Comparison of ENCODE assay signal across 8 mouse cellular contexts in genomic region chr1:156241035-156241434, GRCm38 (mm10). TPM values are rescaled to one million over a fixed set of nuclear protein-coding genes. Genes with fewer than 3 reads are reported as not detected.
DNase-seq lines count a peak whose midpoint lies in the region; ATAC-seq and TF ChIP-seq lines count a peak whose summit lies in the region.
"Had no signal": no experiment of that assay in that cellular context is flagged by ENCODE, and none has a peak within 500 bp of the region (broad histone marks: within the 10 kb centered on the region; RNA-seq: fewer than 3 reads in every experiment).

No protein-coding gene starts in this region.

- H3K79me2 ChIP-seq in CH12.LX (replicated peaks; ENCODE audit: control insufficient read depth, extremely low read depth, insufficient read depth, poor library complexity, severe bottlenecking), result no peaks in the 10 kb centered on the region

- peak; percentile 63 for TF ChIP-seq RAD21 in CH12.LX (IDR thresholded peaks at IDR 0.05; ENCODE audit: low read depth, low read length)

- TF ChIP-seq CTCF in CH12.LX (conservative IDR thresholded peaks at IDR 0.05 in 1 of 2, IDR thresholded peaks at IDR 0.05 in 1 of 2; ENCODE audit: low read depth in 2 of 2, low read length in 2 of 2), result peak; percentile 55 to 70; a peak in 3 of 4 replicates
- TF ChIP-seq CTCF in Patski (IDR thresholded peaks at IDR 0.05), result peak; percentile 74

- POLR2A ChIA-PET in Patski (lab: Charles Lee), result interaction anchor here (1.1 kb wide), 1 partner anchor 152 kb away, joined by 3 read pairs; no protein-coding TSS in a partner anchor

- dilution Hi-C loops in CH12.LX (cut with MboI; ENCODE audit: extremely low pct_ligation_motif_present, extremely low pct_unique_long_range_greater_than_20kb, low sequenced_read_pairs), result no loop called here

- TF ChIP-seq POLR2A in CH12.LX (IDR thresholded peaks at IDR 0.05; ENCODE audit: low read depth, low read length), result no peak

- H3K4me3 ChIP-seq in kidney, embryonic 14.5 days (ENCODE audit: low read length), result no peak overlapping the region
- H3K4me3 ChIP-seq in CH12.LX (replicated peaks in 1 of 3; ENCODE audit: low read depth in 2 of 3, low read length in 2 of 3, poor library complexity in 1 of 3), result no peak overlapping the region
- H3K4me3 ChIP-seq: limb, embryonic 15.5 days had no signal

- no peak overlapping the region for H3K4me2 ChIP-seq in kidney, embryonic 14.5 days (replicated peaks; ENCODE audit: low read depth, low read length)
- no peak overlapping the region for H3K4me2 ChIP-seq in CH12.LX (ENCODE audit: insufficient read depth, low read depth, poor library complexity, severe bottlenecking)
- H3K4me2 ChIP-seq: limb, embryonic 15.5 days had no signal

- H3K4me1 ChIP-seq in kidney, embryonic 14.5 days (ENCODE audit: control insufficient read depth, insufficient read depth, low read length), result no peaks in the 10 kb centered on the region
- H3K4me1 ChIP-seq in CH12.LX (ENCODE audit: control insufficient read depth in 1 of 2, insufficient read depth in 2 of 2), result no peaks in the 10 kb centered on the region
- H3K4me1 ChIP-seq: limb, embryonic 15.5 days had no signal

- no peak overlapping the region for H3K27ac ChIP-seq in kidney, embryonic 14.5 days (ENCODE audit: low read depth, low read length)
- H3K27ac ChIP-seq in CH12.LX (ENCODE audit: insufficient read depth, low read depth), result no peak overlapping the region
- H3K27ac ChIP-seq: limb, embryonic 15.5 days had no signal

- no peaks in the 10 kb centered on the region for H3K9me3 ChIP-seq in kidney, embryonic 14.5 days (ENCODE audit: control insufficient read depth, low read length)
- no peaks in the 10 kb centered on the region for H3K9me3 ChIP-seq in CH12.LX (replicated peaks; ENCODE audit: low read length)
- H3K9me3 ChIP-seq: limb, embryonic 15.5 days had no signal

- H3K36me3 ChIP-seq in kidney, embryonic 14.5 days (ENCODE audit: control insufficient read depth, insufficient read depth, low read length), result no peaks in the 10 kb centered on the region
- no peaks in the 10 kb centered on the region for H3K36me3 ChIP-seq in CH12.LX (replicated peaks in 1 of 2; ENCODE audit: control insufficient read depth in 1 of 2, insufficient read depth in 1 of 2, low read length in 1 of 2)
- H3K36me3 ChIP-seq: limb, embryonic 15.5 days had no signal

- 0 out of 2 replicates have a peak, but pooled peaks cover 3% of the 10 kb centered on the region for H3K27me3 ChIP-seq in kidney, embryonic 14.5 days (ENCODE audit: control insufficient read depth, insufficient read depth, low read length)
- H3K27me3 ChIP-seq in CH12.LX (replicated peaks), result no peaks in the 10 kb centered on the region
- no peaks in the 10 kb centered on the region for H3K27me3 ChIP-seq in Patski

- CTCF ChIA-PET in Patski (lab: Charles Lee), result interaction anchor here (1.0 to 1.7 kb wide), 7 partner anchors 12 to 178 kb away, joined by 3 to 17 read pairs (median 5); no protein-coding TSS in a partner anchor

- WGBS in kidney, embryonic 14.5 days, result 43% methylated on average over 2 of the region's 2 CpGs

- ATAC-seq in kidney, embryonic 14.5 days (ENCODE audit: low FRiP score, low TSS enrichment), result no peak
- ATAC-seq in Patski, result peak; percentile 51
- peak; percentile 44 to 73 for ATAC-seq in hematopoietic stem cell, adult 5-6 weeks (replicated peaks in 1 of 2; ENCODE audit: insufficient read depth in 1 of 2, low FRiP score in 2 of 2, low TSS enrichment in 1 of 2, low read depth in 1 of 2, poor library complexity in 2 of 2, severe bottlenecking in 2 of 2)
- peak; percentile 86 for ATAC-seq in megakaryocyte-erythroid progenitor cell, adult 5-6 weeks (replicated peaks; ENCODE audit: low FRiP score, low TSS enrichment, poor library complexity, severe bottlenecking)
- ATAC-seq in activated CD4-positive, CD25-positive, alpha-beta regulatory T cell, adult 4 months, result no peak

- TF ChIP-seq EP300 in CH12.LX (IDR thresholded peaks at IDR 0.05; ENCODE audit: low read length), result no peak

- in situ Hi-C loops in CH12.LX (cut with MboI; ENCODE audit: low pct_ligation_motif_present, low pct_unique_long_range_greater_than_20kb, low sequenced_read_pairs), result no loop called here
- in situ Hi-C loops in Patski (cut with MboI; ENCODE audit: low pct_unique_long_range_greater_than_20kb), result no loop called here

- DNase-seq in kidney, adult 9 months, result peak; percentile 33
- DNase-seq in CH12.LX (ENCODE audit: extremely low read depth), result peak; percentile 57
- no peak for DNase-seq in Patski (ENCODE audit: low read depth, low spot score)

- no peak overlapping the region for H3K9ac ChIP-seq in kidney, embryonic 14.5 days (ENCODE audit: low read depth, low read length)
- H3K9ac ChIP-seq in CH12.LX (ENCODE audit: insufficient read depth, low read depth), result no peak overlapping the region
- H3K9ac ChIP-seq: limb, embryonic 15.5 days had no signal

TF ChIP-seq in CH12.LX, 34 proteins besides CTCF, POLR2A, EP300 and RAD21:
- TF ChIP-seq RCOR1 (conservative IDR thresholded peaks at IDR 0.05; ENCODE audit: low read depth, low read length) (no peak), MAZ (IDR thresholded peaks at IDR 0.05; ENCODE audit: low read depth, low read length) (no peak), ZNF384 (IDR thresholded peaks at IDR 0.05; ENCODE audit: low read depth, low read length) (no peak), IRF4 (IDR thresholded peaks at IDR 0.05; ENCODE audit: low read depth, low read length) (no peak), ETS1 (conservative IDR thresholded peaks at IDR 0.05; ENCODE audit: low read depth, low read length) (no peak), KAT2A (IDR thresholded peaks at IDR 0.05; ENCODE audit: insufficient replicate concordance, low read length) (no peak), NRF1 (IDR thresholded peaks at IDR 0.05; ENCODE audit: low read depth, low read length) (no peak), SMC3 (IDR thresholded peaks at IDR 0.05; ENCODE audit: low read depth, low read length) (peak; percentile 42), MAFK (IDR thresholded peaks at IDR 0.05; ENCODE audit: insufficient replicate concordance, low read length) (no peak)

RNA-seq across cellular contexts. Expression of gene Fam163a, which starts 36.2 kb away (rescaled TPM):
- polyA plus RNA-seq in kidney, embryonic 14.5 days (2014; fragmentation: Nextera tagmentation; extraction: Ambion mirVana), result 0.13 and 0.23 TPM in 2 replicates
- total RNA-seq in CH12.LX (2012; rRNA removed) (not detected in 2 replicates), CH12.LX (2014; rRNA removed) (not detected in 2 replicates)
- polyA plus RNA-seq in CH12.LX (2012; ENCODE audit: insufficient read length, low read depth) (not detected in 2 replicates), Patski (2021) (not detected)
- total RNA-seq in hematopoietic stem cell, adult 5-6 weeks (2017), result not detected in 2 replicates
- total RNA-seq in megakaryocyte-erythroid progenitor cell, adult 5-6 weeks (2014; fragmentation: Nextera tagmentation), result not detected in 2 replicates
- 0.30 TPM in 1 of 2 replicates, not detected in the other for total RNA-seq in megakaryocyte-erythroid progenitor cell, adult 5-6 weeks (2017)
- not detected for polyA plus RNA-seq in activated CD4-positive, CD25-positive, alpha-beta regulatory T cell, adult 4 months (2017; shearing (Covaris generic))

Comparison
In these comparisons a context has a peak if more than half of its experiments do, and no peak if none do; other contexts are left out.
1. ATAC-seq: peak in Patski (single experiment), hematopoietic stem cell, adult 5-6 weeks (2 of 2) and megakaryocyte-erythroid progenitor cell, adult 5-6 weeks (single experiment); none in kidney, embryonic 14.5 days (single experiment) and activated CD4-positive, CD25-positive, alpha-beta regulatory T cell, adult 4 months (single experiment).